Mouse (Mus musculus) forebrain, embryonic 12.5 days (tissue): ENCODE measurements around the gene Cacna2d1. TPM values are rescaled to one million over a fixed set of nuclear protein-coding genes. Genes with fewer than 3 reads are reported as not detected.

ENCODE experiments used
- polyA plus RNA-seq: library from polyadenylated mRNA; unstranded; fragments of >200 nt; fragmentation: Nextera tagmentation; extraction: Ambion mirVana; gene quantifications from 2 replicates; pipeline ENCODE4 v1.2.1, GENCODE M21; 2016

The Cacna2d1 gene
- polyA plus RNA-seq, 1 experiment from 2014 or later: 36.7 TPM

Other genes starting within 250 kb of the Cacna2d1 start
- gene Speer4c, start 220.4 kb upstream of the Cacna2d1 start, polyA plus RNA-seq: not detected in 2 replicates